Mouse (Mus musculus): ENCODE data around the gene Begain. TPM values are rescaled to one million over a fixed set of nuclear protein-coding genes. Genes with fewer than 3 reads are reported as not detected.
A peak's percentile ranks its signal among the peaks of the same experiment; 100 is the strongest.

Begain gene
- polyA plus RNA-seq, 1 experiment, result 96.3 TPM

DNA sequence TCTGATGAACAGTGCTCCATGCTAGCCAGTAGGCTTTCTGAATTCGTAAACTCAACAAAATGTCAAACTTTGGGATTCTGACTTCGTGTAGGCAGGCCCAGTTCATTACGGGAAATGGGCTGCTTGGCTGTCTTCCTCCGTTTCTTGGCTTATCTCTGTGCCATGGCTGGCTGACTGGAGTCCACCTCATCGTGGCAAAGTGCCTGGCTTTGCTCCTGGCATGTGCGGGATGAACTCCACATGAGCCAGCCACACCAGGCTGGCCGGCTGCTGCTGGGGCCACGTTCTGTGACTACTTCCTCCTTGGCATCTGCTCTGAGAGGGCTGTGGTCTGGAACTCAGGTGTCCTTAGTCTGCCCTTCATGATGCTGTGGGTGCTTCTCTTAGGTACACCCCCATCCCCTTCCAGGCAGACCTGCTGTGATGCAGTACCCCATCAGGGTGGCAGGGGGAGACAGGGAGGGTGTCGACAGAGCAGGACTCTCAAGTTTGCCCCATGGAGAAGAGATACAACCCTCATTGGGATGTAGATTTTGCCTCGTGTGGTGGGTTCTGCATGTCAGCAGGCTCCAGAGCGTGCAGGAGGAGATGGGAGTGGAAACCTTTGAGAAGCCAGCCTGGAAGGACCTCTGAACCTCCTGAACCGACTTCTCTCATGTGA lies 71.9 kb downstream of the Begain start:
- TF ChIP-seq CTCF (IDR thresholded peaks at IDR 0.05; ENCODE audit: borderline replicate concordance, extremely low read depth, insufficient read depth, insufficient read length), result peak; percentile 36; the same call in 1 of the 2 replicates
- TF ChIP-seq POLR2A (IDR thresholded peaks at IDR 0.05; ENCODE audit: borderline replicate concordance, extremely low read depth, insufficient read depth, insufficient read length, poor library complexity, severe bottlenecking), result no peak
- no peak for DNase-seq (ENCODE audit: low read depth)

DNA sequence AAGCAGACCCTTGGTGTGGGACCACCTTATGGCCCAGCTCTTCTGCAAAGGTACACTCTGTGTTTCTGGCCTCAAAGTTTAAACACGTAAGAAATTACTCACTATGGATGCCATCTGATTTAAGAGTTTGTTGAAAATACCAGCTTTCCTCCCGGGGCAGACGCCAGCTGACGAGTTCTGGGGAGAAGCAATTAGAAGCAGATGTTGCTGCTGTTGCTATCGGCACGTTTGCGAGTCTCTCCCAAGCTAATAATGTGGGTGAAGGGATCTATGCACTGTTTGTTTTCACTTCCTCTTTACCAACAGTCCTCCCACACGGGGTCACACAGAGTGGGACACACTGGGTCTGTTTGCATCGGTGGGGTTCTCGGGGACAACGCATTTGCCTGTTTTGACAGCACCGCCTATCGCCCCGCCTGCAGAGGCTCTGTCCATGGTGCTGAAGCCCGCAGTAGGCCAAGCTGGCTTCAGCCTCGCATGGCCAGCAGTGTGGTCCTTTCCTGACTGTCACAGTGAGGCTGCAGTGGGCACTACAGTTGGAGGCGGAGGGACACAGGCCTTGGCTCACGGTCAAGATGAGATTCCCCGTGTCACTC lies 73.5 kb downstream of the Begain start:
- TF ChIP-seq CTCF (IDR thresholded peaks at IDR 0.05; ENCODE audit: borderline replicate concordance, extremely low read depth, insufficient read depth, insufficient read length) (no peak), POLR2A (IDR thresholded peaks at IDR 0.05; ENCODE audit: borderline replicate concordance, extremely low read depth, insufficient read depth, insufficient read length, poor library complexity, severe bottlenecking) (no peak)
- DNase-seq (ENCODE audit: low read depth), result peak; percentile 69

DNA sequence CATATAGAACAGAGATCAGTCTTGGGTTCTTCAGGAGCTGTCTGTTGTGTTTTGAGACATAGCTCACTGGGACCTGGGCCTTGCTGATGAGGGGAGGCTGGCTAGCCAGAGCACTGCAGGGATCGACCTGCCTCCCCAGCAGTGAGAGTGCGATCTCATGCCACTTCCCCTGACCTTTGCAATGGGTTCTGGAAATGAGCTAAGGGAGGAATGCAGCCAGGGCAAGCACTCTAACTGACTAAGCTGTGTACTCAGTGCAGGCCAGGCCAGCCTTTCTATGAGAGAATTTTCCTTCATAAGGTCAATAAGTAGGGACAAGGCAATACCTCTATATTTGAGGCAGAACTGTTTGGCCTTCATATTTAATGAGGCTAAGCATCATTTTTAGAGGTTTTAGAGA lies 75.0 kb downstream of the Begain start:
- no peak for TF ChIP-seq CTCF (IDR thresholded peaks at IDR 0.05; ENCODE audit: borderline replicate concordance, extremely low read depth, insufficient read depth, insufficient read length)
- no peak for TF ChIP-seq POLR2A (IDR thresholded peaks at IDR 0.05; ENCODE audit: borderline replicate concordance, extremely low read depth, insufficient read depth, insufficient read length, poor library complexity, severe bottlenecking)
- DNase-seq (ENCODE audit: low read depth), result no peak

DNA sequence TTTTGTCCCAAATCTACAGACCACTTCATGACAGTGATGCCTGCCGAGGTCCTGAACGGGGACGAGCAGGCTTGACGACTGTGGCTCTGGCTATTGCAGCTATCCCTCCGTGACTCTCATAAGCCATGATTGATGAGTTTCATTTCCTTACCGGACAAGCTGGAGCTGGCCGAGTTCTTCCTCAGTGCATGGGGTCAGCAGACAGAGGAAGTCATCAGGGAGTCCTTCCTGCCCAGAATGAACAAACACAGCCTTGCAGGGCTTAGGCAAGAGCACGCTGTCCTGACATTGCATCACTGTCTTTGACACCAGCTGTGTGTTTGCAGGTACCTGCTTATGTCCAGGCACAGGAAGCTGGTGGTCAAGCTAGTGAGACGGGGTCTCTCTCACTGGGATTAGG lies 77.6 kb downstream of the Begain start:
- no peak for DNase-seq (ENCODE audit: low read depth)

DNA sequence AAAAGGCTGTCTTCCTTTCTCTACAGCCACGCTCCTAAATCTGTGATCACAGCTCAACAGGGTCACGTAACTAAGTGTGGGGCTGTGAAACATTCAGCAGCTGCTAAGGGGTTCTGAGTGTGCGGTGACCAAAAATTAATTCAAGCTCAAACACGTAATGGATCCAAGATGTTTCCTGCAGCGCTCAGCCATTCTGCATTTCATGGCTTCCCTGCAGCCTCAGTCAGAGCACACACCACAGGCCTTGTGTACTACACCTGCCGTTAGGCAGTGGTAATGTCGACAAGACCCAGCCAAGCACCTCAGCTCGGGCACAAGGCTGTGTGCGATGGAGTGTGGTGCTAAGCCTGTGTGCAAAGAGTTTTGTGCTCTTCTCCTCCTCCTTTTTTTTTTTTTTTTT lies 80.6 kb downstream of the Begain start:
- no peak for DNase-seq (ENCODE audit: low read depth)
- no peak for TF ChIP-seq POLR2A (IDR thresholded peaks at IDR 0.05; ENCODE audit: borderline replicate concordance, extremely low read depth, insufficient read depth, insufficient read length, poor library complexity, severe bottlenecking)
- no peak for TF ChIP-seq CTCF (IDR thresholded peaks at IDR 0.05; ENCODE audit: borderline replicate concordance, extremely low read depth, insufficient read depth, insufficient read length)

More for the DNA sequence above, 77.6 kb downstream of the Begain start:
- TF ChIP-seq POLR2A (IDR thresholded peaks at IDR 0.05; ENCODE audit: borderline replicate concordance, extremely low read depth, insufficient read depth, insufficient read length, poor library complexity, severe bottlenecking) (no peak), CTCF (IDR thresholded peaks at IDR 0.05; ENCODE audit: borderline replicate concordance, extremely low read depth, insufficient read depth, insufficient read length) (no peak)

DNA sequence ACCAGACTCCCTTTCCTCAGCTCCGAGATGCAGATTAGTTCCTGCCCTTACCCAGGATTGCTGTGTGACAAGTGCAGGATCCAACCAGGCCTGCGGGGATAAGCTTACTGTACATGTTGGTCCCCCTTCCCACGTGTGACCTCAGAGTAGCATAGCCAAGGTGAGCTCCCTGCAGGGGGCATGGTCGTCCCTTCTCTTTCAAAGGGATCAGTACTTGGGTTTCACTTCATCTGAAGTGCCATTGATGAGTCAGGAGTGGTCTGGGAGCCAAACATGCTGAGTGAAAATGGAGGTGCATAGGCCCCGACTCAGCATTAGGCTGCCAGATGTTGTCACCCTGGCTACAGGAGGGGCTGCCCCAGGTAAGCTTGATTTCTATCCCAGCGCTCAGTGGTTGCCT lies 83.0 kb downstream of the Begain start:
- TF ChIP-seq CTCF (IDR thresholded peaks at IDR 0.05; ENCODE audit: borderline replicate concordance, extremely low read depth, insufficient read depth, insufficient read length) (no peak), POLR2A (IDR thresholded peaks at IDR 0.05; ENCODE audit: borderline replicate concordance, extremely low read depth, insufficient read depth, insufficient read length, poor library complexity, severe bottlenecking) (no peak)

DNA sequence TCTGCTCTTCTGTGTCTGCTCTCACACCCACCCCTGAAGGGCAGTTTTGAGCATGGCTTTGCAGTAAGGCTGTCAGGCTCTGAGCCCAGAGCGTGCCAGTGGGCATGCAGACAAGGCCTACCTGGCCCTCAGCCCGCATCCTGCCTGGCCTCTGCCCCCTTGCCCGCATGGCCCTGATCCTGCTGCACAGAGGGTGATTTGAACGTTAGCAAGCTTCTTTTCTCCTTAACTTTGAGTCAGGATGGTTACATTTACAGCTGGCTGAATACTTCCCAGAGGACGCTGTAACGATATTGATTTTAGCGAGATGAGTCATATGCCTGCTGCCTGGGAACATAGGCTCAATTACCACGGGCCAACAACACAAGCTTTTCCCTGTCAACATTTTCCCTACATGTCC lies 83.5 kb downstream of the Begain start:
- no peak for DNase-seq (ENCODE audit: low read depth)
- no peak for TF ChIP-seq POLR2A (IDR thresholded peaks at IDR 0.05; ENCODE audit: borderline replicate concordance, extremely low read depth, insufficient read depth, insufficient read length, poor library complexity, severe bottlenecking)
- no peak for TF ChIP-seq CTCF (IDR thresholded peaks at IDR 0.05; ENCODE audit: borderline replicate concordance, extremely low read depth, insufficient read depth, insufficient read length)

More for the DNA sequence above, 83.0 kb downstream of the Begain start:
- no peak for DNase-seq (ENCODE audit: low read depth)

DNA sequence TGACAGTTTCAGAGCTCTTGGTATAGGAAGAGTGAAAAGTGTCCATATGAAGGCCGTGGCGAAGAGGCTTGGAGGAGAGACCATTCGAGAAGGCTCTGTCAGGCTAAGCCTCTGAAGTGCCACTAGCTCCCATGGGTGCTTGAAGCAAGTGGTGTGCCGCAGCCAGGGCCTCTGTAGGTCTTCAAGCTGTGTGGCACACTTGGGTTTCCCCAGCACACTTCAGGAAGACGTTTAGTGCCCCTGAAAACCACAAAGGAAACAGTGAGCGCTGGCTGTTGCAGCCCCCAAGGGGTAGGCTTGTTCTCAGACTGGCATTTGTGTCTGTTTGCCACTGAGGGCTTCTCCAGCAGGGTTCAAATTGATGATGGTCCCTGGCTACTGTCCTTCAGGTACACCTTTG lies 84.5 kb downstream of the Begain start:
- no peak for DNase-seq (ENCODE audit: low read depth)
- TF ChIP-seq CTCF (IDR thresholded peaks at IDR 0.05; ENCODE audit: borderline replicate concordance, extremely low read depth, insufficient read depth, insufficient read length) (no peak), POLR2A (IDR thresholded peaks at IDR 0.05; ENCODE audit: borderline replicate concordance, extremely low read depth, insufficient read depth, insufficient read length, poor library complexity, severe bottlenecking) (no peak)

DNA sequence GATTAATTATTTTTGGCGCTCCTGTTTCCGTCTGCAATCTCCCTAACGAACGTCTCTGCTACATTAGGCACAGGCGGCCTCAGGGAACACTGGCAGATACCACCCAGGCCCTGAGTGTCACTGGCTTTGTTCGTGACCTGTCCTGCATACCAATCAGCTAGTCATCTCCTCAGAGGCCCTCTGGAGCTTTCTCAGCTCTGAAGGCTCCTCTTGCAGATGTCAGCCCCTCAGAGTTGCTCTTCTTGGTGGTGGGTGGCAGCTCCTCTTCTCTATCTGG lies 85.4 kb downstream of the Begain start:
- DNase-seq (ENCODE audit: low read depth), result peak; percentile 74
- TF ChIP-seq POLR2A (IDR thresholded peaks at IDR 0.05; ENCODE audit: borderline replicate concordance, extremely low read depth, insufficient read depth, insufficient read length, poor library complexity, severe bottlenecking) (no peak), CTCF (IDR thresholded peaks at IDR 0.05; ENCODE audit: borderline replicate concordance, extremely low read depth, insufficient read depth, insufficient read length) (no peak)

Other genes starting within 250 kb of the Begain start
- gene Slc25a29, start 232.3 kb downstream of the Begain start, polyA plus RNA-seq (2012; rRNA removed), result 19.7 and 28.3 TPM in 2 replicates
- 19.9 and 24.8 TPM in 2 replicates for gene Slc25a47, start 232.2 kb downstream of the Begain start, polyA plus RNA-seq (2012; rRNA removed)
- gene Wdr25, start 174.6 kb downstream of the Begain start, polyA plus RNA-seq (2012; rRNA removed), result 11.0 and 13.8 TPM in 2 replicates
- 107 and 119 TPM in 2 replicates for gene Wars, start 174.0 kb downstream of the Begain start, polyA plus RNA-seq (2012; rRNA removed)